Mouse (Mus musculus) cerebellum, adult 11 months (tissue): ENCODE measurements at regions not wholly inside any gene's neighbourhood (a gene's known extent, or its start where the extent isn't known, plus 50 kb on each side); places are given as distances from the start of the nearest gene placed in this dataset.

ENCODE experiments used
- DNase-seq: peaks from one replicate; pipeline ENCODE4 v3.0.0; 2022

DNA sequence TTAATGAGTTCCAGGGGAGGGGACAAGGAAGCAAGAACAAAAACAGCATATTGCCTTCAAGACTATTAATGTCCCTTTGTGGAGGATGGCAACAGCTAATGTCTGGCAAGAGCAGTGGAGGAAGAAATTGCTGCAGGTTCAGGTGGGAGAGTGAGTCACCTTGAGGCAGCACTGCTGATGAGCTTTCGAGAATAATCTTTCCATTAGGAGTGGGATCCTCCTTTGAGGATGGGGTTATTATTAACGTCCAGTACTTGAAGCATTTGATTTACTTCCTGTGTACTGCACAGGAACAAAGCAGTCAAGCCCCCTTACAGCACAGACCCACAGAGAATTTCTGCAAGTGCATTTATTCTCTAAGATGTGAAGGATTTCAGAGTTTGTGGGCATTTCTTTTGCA lies 671.2 kb upstream of the Stxbp6 start:
- DNase-seq = no peak

DNA sequence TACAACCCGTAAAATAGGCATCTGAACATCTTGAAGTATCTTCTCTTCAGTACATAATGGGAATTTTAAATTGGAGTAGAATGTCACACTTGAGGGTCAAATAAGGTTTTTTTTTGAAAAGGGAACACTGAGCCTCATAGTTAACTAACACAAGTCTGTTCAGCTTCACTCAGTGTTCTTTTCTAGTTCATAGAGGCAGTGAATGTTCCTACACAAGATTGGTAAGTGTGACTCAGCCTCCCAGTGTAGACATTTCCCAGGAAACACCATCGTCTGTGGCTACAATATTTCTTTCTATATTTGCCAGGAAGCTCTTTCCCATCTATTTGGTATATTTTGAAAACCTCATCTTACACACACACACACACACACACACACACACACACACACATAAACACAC lies 670.1 kb upstream of the Stxbp6 start:
- DNase-seq = no peak

DNA sequence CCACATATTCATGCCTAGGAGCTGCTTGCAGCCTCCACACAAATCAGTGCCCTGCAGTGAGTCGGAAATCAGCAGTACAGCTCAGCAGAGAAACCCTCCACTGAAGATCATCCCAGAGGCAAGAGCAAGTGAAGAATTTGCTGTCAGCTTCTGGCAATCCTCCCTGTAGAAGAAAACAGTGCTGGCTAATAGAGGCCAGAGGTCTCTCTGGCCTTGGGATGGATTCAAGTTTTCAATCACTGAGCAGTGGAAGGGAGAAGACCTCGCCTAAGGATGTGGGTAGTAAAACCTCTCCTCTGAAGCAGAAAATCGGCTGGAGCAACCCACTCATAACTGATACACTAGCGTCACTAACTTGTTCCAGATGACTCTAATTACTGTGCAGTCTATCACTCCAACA lies 659.2 kb upstream of the Stxbp6 start:
- no peak for DNase-seq

DNA sequence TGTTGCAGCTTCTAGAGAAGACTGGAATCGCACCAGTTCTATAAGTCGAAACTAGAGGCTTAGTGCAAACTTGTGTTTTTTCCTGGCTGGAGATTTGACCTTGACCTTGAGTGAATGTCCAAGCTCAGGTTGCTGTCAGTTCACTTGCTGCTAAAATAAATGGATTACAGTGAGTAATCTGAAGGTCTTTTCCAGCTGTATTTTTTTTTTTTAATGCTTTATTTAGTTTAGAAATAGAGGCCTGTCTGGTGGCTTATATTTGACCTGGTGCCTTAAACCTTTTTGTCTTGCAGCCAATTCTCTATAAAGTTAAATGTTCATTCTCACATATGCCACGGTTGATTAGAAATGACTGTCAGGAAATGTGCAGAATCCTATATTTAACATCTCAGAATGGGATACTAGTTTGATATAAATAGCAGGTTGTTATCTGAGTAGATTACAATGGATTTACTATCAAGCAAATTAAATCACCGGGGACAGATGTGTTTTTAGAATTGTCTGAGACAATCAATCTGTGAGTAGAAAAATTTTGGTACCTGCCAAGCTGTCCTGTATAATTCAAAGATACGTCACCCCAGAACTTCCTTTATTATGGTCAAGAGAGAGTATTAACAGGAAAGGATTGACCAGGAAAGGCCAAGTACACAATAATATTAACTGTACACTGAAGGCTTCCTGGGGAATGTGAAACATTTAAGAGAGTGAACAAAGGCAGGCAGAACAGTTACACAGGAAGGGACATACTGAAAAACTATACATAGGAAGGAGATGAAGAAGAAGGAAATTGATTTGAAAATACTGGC lies 650.3 kb upstream of the Stxbp6 start:
- DNase-seq = no peak

DNA sequence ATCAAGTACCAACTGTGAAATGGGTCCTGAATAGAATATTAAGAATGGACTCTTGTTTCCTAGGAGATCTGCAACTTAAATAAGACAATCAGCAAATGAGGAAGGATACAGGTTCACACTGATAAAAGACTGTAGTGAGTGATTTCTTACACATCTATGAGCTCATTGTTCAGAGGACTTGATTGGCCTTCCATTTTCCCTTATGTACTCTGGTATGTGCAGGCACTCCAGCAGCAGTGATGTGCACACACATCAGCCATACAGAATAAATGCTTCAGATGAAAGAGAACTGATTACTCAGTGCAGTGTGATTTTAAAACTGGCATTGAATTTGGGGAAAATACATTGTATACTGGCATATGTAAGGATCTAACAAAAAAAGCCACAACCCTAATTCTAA lies 636.8 kb upstream of the Stxbp6 start:
- DNase-seq = no peak

DNA sequence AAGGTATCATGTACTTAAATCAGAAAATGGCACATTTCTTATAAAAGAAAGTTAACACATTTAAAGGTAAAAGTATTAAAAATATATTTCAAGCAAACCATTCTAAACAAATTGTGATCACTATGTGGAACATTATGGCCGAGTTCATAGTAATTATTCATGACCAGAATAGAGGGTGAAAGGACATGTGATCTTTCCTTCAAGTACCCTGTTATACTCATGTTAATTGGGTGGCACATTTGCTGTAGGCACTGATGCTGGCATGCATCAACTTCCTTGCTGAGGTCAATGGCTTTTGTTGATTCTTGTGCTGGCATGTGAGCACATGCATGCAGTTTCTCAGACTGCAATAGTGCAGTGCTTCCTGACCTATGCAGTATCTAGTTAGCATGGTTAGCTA lies 636.3 kb upstream of the Stxbp6 start:
- DNase-seq = no peak

DNA sequence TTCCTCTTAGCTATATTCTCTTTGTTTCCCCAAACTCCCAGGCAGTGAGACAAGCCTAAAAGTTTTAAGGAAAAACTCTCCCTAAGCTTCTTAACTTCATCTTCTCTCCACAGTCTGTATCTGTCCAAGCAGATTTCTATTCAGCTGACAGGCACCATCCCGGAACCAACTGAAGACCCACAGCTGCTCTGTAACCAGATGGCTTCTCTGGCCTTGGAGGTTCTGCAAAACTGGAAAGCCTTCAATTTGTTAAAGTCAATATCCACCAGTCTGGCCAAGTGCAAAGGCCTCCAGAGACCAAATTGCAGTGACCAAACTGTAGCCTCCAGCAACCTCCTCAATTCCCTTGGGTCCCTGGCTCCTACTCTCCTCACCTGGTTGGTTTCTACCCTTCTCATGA lies 614.8 kb upstream of the Stxbp6 start:
- no peak for DNase-seq

DNA sequence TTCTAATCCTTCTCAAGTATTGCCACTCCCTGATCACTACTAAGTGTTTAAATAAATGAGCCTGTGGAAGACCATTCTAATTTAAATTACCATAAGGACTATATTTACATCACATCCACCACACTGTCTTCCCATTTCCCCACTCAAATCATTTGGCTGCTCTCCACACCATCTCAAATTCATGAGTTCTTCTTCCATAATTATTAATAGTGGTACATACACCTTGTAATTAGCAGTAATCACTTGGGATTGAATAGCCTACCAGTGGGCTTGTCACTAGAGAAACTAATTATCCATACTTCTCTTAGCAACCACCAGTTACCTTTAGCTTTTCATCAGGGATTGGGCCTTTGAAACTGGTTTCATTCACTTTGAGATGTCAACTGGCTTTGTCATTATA lies 612.3 kb upstream of the Stxbp6 start:
- DNase-seq = no peak

DNA sequence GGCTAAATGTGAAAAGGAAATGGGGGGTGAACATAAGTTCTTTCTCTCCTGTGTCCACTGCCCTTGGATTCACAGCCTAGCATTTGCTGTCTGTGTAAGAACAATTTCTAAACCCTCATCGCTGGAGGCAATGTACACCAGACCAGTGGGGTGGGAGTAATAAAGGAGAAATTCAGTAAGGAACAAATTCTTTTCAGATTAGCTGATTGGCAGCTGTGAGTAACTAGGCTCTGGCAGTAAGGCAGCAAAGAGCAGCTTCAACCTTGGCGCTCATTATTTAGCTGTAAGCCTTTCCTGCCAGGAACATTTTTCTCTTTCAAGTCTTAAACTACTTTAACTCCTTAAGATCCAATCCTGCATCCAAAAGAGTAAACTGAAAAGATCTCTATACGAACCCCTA lies 597.9 kb upstream of the Stxbp6 start:
- DNase-seq = no peak

DNA sequence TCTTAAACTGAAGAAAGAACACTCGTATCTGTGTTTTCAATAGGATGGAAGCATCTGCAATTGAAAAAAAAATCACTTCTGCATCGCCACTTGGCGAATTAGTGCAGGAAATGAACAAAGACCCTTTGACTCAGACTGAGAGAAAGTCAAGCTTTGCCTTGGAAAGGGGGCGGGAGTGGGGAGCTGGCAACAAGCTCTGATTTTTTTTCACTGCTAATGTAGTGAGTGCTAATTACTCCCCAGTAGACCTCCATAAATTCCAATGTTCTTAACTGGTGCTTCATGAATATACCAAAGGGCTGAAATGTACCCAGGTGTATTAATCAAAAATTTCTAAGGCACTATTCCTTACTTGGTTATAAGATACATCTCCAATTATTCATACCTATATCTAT lies 597.0 kb upstream of the Stxbp6 start:
- DNase-seq = no peak

DNA sequence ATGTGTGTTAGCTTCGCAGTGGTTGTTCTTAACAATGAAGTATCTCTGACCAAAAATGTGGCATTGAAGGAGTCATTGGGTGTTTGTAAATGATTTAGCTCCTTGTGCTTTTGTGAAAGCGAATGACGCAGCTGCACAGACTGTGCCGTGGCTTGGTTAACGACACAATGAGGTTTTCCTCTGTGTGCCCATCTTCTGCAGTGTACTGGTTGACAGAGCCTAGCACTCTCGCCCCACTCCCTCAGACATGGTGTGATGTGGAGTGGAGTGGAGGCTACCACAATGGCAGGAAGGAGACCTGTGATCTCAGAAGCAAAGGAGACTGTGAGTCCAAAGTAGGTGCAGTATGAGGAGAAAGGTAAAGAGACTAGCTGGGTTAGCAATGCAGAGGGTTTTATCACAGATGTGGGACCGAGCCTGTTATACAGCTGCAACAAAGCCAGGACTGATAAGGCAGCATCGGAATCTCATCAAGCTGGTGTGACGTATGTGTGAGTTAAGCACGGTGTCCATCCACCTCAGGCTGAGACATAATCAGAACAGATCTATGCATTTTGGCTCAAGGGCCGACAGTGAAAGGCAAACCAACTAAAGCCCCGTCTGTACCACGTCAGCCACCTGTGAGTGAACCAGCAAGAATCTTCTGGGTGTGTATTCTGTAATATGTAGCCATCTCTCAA lies 596.5 kb upstream of the Stxbp6 start:
- DNase-seq = no peak

DNA sequence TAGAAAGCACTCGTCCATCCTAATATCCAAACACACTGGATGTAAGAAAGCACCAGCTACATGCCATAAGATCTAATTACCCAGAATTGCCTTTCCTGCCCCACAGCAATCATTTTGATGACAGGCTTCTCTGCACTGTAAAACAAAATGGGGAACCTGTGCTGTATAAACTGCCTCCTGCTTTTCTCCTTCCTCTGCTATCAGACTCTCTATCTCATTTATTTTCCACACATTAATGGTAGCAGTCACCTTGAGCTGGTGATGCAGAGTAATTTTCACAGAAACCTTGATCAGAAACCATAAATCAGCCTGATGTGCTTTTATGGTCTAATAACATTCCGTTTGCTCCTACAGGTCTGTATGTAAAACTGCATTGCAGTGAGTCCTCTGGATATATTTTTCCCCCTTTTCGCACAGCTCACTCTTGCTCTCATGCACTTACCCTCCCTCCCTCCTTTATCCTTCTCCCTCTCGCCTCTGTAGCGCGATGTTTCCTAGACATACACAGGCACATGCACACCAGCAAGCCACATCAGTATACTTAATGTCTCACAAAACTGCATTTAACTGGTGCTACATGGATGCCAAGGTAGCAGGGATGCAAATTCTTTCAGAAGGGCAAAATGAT lies 595.9 kb upstream of the Stxbp6 start:
- no peak for DNase-seq

DNA sequence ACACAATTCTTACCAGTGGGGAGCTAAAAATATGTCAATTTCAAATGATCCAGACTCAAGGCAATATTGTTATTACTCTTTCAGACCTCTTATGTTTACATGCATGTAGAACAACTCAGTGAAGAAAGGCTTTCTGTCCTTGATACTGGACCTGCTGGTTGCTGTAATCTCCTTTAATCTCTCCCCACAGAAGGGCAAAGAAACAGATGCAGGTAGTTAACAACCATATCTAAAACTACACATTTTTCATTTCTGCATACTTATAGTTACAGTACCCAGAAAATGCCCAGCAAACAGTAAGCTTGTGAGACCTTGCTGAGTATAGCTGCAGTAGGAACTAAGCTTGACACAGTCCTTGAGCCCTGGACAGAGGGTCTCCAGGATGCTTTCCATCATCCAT lies 585.1 kb upstream of the Stxbp6 start:
- DNase-seq = no peak

DNA sequence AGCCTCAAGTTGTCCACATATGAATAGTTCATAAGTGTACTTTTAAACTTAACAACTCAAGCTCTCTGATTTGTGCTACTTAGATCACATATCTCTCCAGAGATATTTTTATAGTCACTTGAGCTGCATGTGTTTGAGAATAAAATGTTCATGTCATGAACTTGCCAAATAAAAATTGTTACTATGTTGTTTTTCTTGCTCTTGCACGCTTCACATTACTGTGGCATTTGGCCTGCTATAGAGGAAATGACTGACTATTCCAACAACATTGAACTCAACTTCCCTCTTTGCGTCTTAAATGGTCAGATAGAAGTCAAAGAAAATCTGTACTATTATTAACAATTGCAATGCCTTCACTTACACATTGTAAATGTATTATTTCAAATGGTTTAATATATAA lies 582.1 kb upstream of the Stxbp6 start:
- no peak for DNase-seq

DNA sequence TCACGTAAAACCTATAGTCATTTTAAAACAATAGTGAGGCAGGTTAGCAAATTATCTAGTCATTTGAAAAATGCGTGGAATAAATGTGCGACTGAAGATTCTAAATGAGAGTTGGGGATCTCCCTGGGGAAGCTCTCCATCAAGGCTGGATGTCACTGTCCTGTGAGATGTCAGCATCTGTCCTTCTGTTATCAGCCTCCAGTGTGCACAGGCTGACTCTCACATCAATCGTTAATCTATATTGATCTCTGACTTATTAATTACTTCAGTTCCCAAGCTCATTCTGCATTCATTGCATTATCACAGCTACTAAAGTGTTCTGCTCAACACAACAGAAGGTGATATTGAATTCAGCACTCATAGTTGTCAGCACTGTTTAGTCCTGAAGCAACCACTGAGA lies 574.1 kb upstream of the Stxbp6 start:
- DNase-seq = no peak

DNA sequence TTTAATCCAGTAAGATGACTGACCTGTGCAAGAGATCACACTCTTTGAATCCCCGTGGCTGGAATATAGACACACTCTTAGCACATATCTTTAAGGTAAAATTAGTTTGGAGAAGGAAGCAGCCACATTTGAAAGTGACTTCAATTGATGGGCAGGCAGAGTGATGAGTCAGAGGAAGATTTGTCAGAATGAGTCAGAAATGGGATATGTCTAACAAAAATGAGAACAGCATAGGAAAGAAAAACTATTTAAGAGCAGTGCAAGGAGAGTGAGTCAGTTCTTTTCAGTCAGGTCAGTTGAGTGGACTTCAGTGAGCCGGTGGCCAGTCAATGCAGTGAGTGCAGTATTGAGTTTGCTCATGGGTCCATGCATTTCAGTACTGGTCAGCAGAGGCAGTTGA lies 569.7 kb upstream of the Stxbp6 start:
- DNase-seq = no peak

DNA sequence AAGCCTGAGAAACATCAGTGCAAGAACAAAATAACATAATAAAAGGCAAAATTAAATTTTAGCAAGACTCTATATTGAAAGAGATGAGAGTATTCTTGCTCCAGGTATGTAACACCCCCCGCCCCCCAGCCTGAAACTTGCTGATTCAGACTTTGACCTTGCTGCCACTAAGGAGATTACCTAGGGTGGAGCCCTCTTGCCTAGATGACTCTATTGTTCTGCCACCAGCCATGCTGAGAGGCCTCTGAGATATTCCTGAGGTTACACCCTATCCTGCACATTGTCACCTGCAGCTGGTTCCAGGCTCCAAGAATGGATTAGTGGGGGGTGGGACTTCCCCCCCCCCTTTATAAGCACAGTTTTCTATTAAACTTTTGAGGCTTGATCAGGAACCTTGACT lies 548.3 kb upstream of the Stxbp6 start:
- DNase-seq = no peak

DNA sequence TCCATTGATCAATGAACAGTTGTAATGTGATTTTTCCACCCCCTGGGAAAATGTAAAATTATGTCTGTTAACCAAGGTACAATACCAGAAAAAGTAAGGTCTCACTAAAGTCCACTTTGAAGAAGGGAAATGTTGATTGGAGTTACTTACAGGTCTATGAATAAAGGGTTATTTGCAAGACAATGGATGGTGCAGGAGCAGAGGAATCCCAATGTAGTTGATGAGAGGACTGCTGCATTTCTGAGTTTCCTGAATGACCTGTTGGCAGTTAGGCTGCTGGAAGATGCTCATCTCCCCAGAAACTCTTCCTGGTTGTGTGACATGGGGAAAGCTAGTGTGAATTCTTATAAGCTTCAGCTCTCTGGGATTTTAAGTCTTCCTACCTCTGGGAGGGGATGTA lies 545.5 kb upstream of the Stxbp6 start:
- no peak for DNase-seq

DNA sequence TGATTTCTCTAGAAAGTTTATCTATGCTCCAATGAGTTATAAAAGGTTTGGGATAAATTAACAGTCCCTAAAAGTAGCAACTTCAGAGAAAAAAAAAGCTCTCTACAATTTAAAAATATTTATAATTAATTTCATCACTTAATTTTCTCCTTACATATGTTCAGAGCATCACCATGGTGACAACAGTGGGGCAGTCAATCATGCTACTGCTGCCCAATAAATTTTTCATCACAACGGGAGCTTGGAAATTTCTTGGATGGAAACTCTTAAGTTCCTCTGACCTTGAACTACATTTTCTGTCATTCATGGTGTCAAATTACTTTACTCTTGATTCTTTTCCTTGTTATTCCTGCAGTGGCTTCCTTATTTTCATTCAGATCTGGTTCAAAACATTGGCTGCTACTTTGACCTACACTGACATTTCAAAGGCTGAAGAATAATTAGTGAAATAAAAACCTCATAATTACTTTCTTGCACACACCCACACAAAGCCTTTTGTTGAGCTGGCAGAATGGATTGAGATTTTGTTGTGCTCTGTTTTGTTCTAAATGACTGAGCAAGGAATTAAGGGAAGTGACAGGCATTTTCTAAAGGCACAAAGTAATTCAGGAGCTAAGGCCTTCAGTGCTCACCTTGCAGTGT lies 540.1 kb upstream of the Stxbp6 start:
- DNase-seq = no peak

DNA sequence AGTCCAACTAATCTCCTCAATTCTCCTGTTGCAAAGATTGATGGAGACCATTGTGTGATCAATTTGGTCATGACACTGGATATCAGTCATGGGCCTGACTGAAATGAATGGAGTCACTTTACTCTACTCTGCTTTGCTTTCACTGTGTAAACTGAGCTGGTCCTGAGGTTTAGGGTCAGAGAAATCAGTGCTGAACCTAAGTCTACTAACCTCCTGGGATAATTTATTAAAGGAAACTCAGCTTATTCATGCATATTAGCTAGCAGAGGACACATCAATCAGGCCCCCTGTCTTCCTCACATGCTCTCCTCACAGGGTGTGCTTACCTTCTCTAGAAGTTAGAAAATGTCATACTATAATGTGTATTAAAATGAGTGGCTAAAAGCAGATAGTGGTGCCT lies 539.6 kb upstream of the Stxbp6 start:
- DNase-seq = no peak

DNA sequence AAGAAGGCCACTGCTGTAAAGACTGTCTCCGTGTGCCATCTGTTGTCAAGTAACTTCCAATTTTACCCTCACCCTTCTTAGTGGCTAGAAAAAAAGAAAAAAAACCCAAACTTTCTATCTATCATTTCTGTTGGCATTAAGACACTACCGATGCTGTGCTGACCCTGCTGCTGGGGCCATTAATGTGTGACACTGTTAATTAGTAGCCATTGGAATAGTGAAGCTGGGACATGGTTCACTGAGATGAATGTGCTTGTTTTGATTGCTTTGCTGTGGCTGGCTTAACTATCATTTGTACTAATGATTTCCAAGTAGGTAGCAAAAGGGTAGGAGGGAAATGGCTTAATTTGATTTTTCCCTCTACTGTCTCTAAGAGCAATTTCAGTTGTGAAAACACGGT lies 524.9 kb upstream of the Stxbp6 start:
- no peak for DNase-seq

DNA sequence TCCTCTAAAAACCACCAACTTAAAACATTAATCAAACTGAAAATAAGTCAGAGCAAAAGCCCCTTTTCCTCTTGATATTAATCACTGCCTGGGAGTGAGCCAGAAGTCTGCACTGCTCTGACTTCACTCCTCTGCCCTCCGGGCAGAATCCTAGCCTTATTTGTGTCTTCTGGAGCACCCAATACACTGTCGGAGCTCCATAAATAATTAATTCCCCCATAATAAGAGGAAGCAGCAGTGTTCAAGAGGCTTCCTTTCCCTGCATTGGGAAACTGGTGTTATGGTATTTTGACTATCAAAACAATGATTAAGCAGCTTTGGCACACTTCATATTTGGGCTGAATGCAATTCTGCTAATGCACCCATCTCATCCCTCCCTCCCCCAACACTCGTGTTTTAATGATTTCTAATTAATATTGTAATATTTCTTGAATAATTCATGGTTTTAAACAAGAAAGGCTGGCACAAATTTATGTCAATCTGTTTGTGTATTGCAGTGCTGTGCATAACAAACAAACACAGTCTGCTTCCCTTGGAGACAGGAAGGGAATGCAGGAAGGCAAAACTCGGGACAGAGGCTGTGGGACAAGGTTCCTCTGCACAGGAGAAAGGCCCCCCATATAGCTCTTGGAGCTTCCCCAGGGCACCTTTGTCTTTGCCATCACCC lies 523.5 kb upstream of the Stxbp6 start:
- DNase-seq = no peak

DNA sequence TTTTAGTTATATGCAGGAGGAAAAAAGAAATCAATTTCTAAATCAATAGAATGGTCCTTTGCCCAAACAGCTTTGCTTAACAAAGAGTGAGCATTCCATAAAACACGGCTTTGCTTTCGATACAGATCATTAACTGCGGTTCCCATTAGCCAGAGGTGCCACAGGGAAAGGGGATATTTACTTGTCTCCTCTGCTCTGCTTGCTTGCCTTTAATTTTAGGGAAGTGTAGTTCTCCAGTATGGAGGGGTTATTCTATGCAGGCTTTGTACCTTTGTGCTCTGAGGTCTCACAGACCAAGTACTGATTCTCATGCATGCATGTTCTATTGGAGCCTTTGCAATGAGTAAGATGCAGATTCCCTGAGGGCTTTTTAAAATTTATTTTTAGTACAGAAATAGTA lies 520.2 kb upstream of the Stxbp6 start:
- no peak for DNase-seq
